Mouse (Mus musculus) heart, embryonic 11.5 days (tissue): ENCODE data around the gene Stxbp1. TPM values are rescaled to one million over a fixed set of nuclear protein-coding genes. Genes with fewer than 3 reads are reported as not detected.

ENCODE experiments used
- ATAC-seq: fragments of 200-750 bp; cut with Nextera tagmentation; replicated peaks from 2 replicates; pipeline ENCODE4 v1.8.0; 2017; ENCODE audit warnings: moderate library complexity; ENCODE audit not compliant: insufficient number of reproducible peaks, low FRiP score, low TSS enrichment
- H3K27ac ChIP-seq: fragments of 300-500 bp; sonication (generic); 2 replicates; pipeline ENCODE4 v1.5.1; 2014; ENCODE audit warnings: mild to moderate bottlenecking, low read depth, low read length
- H3K27me3 ChIP-seq: fragments of 300-500 bp; sonication (generic); 2 replicates; pipeline ENCODE4 v1.6.1; 2014; ENCODE audit warnings: mild to moderate bottlenecking, low read length, mixed read lengths; ENCODE audit not compliant: control insufficient read depth, insufficient read depth
- H3K36me3 ChIP-seq: fragments of 300-500 bp; sonication (generic); 2 replicates; pipeline ENCODE4 v1.6.1; 2014; ENCODE audit warnings: mild to moderate bottlenecking, low read length, moderate library complexity, mixed read lengths; ENCODE audit not compliant: control insufficient read depth, insufficient read depth
- H3K4me1 ChIP-seq: fragments of 300-500 bp; sonication (generic); 2 replicates; pipeline ENCODE4 v1.6.1; 2014; ENCODE audit warnings: low read length; ENCODE audit not compliant: control insufficient read depth, insufficient read depth
- H3K4me2 ChIP-seq: fragments of 300-500 bp; sonication (generic); 2 replicates; pipeline ENCODE4 v1.6.1; 2014; ENCODE audit warnings: mild to moderate bottlenecking, moderate library complexity
- H3K4me3 ChIP-seq: fragments of 300-500 bp; sonication (generic); 2 replicates; pipeline ENCODE4 v1.5.1; 2014; ENCODE audit warnings: low read depth, low read length
- H3K9ac ChIP-seq: fragments of 300-500 bp; sonication (generic); 2 replicates; pipeline ENCODE4 v1.6.1; 2014; ENCODE audit warnings: mild to moderate bottlenecking, low read depth, low read length, moderate library complexity
- H3K9me3 ChIP-seq: fragments of 300-500 bp; sonication (generic); replicated peaks from 2 replicates; pipeline ENCODE4 v1.6.1; 2016; ENCODE audit warnings: low read length; ENCODE audit not compliant: control insufficient read depth
- WGBS: fragments of 180-500 bp; shearing (Covaris S2); extraction: QIAGEN DNeasy Blood & Tissue Kit; methylation state at CpG from one replicate; pipeline ENCODE4 v1.1.7; 2014; ENCODE audit not compliant: insufficient replicate concordance; 5-methylcytosine and 5-hydroxymethylcytosine counted together
- polyA plus RNA-seq: library from polyadenylated mRNA; unstranded; fragments of >200 nt; fragmentation: Nextera tagmentation; extraction: Ambion mirVana; gene quantifications from 2 replicates; pipeline ENCODE4 v1.2.1, GENCODE M21; 2014

Gene Stxbp1
- polyA plus RNA-seq, 1 experiment from 2014 or later = 20.6 TPM

- 69% methylated on average over 4 of the region's 4 CpGs for WGBS
- no peak overlapping the region for H3K27ac ChIP-seq
- no peak overlapping the region for H3K4me3 ChIP-seq
- no peak overlapping the region for H3K4me2 ChIP-seq
- no peaks in the 10 kb centered on the region for H3K9me3 ChIP-seq
- no peak for ATAC-seq
- no peak overlapping the region for H3K9ac ChIP-seq
- H3K4me1 ChIP-seq = peaks cover 18% of the 10 kb centered on the region
- no peaks in the 10 kb centered on the region for H3K27me3 ChIP-seq
- H3K36me3 ChIP-seq = no peaks in the 10 kb centered on the region
These were observed 20.3 kb upstream of the Stxbp1 start for GRCm38 (mm10) chr2:32867354-32867753.

GRCm38 (mm10) chr2:32864755-32865154, 17.7 kb upstream of the Stxbp1 start:
- 57% methylated on average over 2 of the region's 2 CpGs for WGBS
- Histone ChIP-seq H3K36me3 (no peaks in the 10 kb centered on the region), H3K4me3 (no peak overlapping the region), H3K4me2 (no peak overlapping the region), H3K9me3 (no peaks in the 10 kb centered on the region), H3K9ac (no peak overlapping the region), H3K27me3 (no peaks in the 10 kb centered on the region), H3K27ac (no peak overlapping the region), H3K4me1 (peaks cover 12% of the 10 kb centered on the region)
- ATAC-seq = no peak

- H3K27me3 ChIP-seq = no peaks in the 10 kb centered on the region
- H3K9me3 ChIP-seq = no peaks in the 10 kb centered on the region
- no peak overlapping the region for H3K4me3 ChIP-seq
- H3K4me1 ChIP-seq = peaks cover 2% of the 10 kb centered on the region
- no peak for ATAC-seq
- no peak overlapping the region for H3K27ac ChIP-seq
- WGBS = 85% methylated on average over 3 of the region's 3 CpGs
- no peak overlapping the region for H3K4me2 ChIP-seq
- H3K36me3 ChIP-seq = no peaks in the 10 kb centered on the region
- no peak overlapping the region for H3K9ac ChIP-seq
These were observed 16.3 kb upstream of the Stxbp1 start for GRCm38 (mm10) chr2:32863317-32863716.

- no peak overlapping the region for H3K4me3 ChIP-seq
- no peaks in the 10 kb centered on the region for H3K36me3 ChIP-seq
- no peak overlapping the region for H3K4me2 ChIP-seq
- no peaks in the 10 kb centered on the region for H3K9me3 ChIP-seq
- WGBS = 76% methylated on average over 8 of the region's 8 CpGs
- no peak overlapping the region for H3K27ac ChIP-seq
- H3K9ac ChIP-seq = no peak overlapping the region
- no peaks in the 10 kb centered on the region for H3K4me1 ChIP-seq
- no peak for ATAC-seq
- H3K27me3 ChIP-seq = no peaks in the 10 kb centered on the region
These were observed 13.8 kb upstream of the Stxbp1 start for GRCm38 (mm10) chr2:32860799-32861198.

GRCm38 (mm10) chr2:32859622-32860012, 12.6 kb upstream of the Stxbp1 start:
- H3K9ac ChIP-seq = no peak overlapping the region
- H3K4me3 ChIP-seq = no peak overlapping the region
- whole genome bisulfite sequencing = 67% methylated on average over 5 of the region's 5 CpGs
- H3K36me3 ChIP-seq = no peaks in the 10 kb centered on the region
- H3K4me1 ChIP-seq = no peaks in the 10 kb centered on the region
- H3K4me2 ChIP-seq = no peak overlapping the region
- H3K9me3 ChIP-seq = no peaks in the 10 kb centered on the region
- no peaks in the 10 kb centered on the region for H3K27me3 ChIP-seq
- H3K27ac ChIP-seq = no peak overlapping the region
- ATAC-seq = no peak

GRCm38 (mm10) chr2:32859010-32859621, 12.1 kb upstream of the Stxbp1 start:
- no peaks in the 10 kb centered on the region for H3K36me3 ChIP-seq
- no peaks in the 10 kb centered on the region for H3K27me3 ChIP-seq
- H3K27ac ChIP-seq = no peak overlapping the region
- H3K9ac ChIP-seq = no peak overlapping the region
- no peak overlapping the region for H3K4me3 ChIP-seq
- ATAC-seq = no peak
- H3K4me1 ChIP-seq = no peaks in the 10 kb centered on the region
- H3K4me2 ChIP-seq = no peak overlapping the region
- H3K9me3 ChIP-seq = no peaks in the 10 kb centered on the region
- 41% methylated on average over 10 of the region's 10 CpGs for WGBS

- peaks cover 3% of the 10 kb centered on the region for H3K27me3 ChIP-seq
- H3K9ac ChIP-seq = no peak overlapping the region
- no peak overlapping the region for H3K4me3 ChIP-seq
- no peak for ATAC-seq
- WGBS = 4% methylated on average over 7 of the region's 7 CpGs
- no peaks in the 10 kb centered on the region for H3K36me3 ChIP-seq
- H3K4me1 ChIP-seq = no peaks in the 10 kb centered on the region
- no peak overlapping the region for H3K27ac ChIP-seq
- H3K4me2 ChIP-seq = no peak overlapping the region
- H3K9me3 ChIP-seq = no peaks in the 10 kb centered on the region
These were observed 10.5 kb upstream of the Stxbp1 start for GRCm38 (mm10) chr2:32857584-32857983.

GRCm38 (mm10) chr2:32855790-32856465, 8.9 kb upstream of the Stxbp1 start:
- Histone ChIP-seq H3K36me3 (no peaks in the 10 kb centered on the region), H3K27ac (no peak overlapping the region), H3K4me2 (no peak overlapping the region), H3K4me1 (no peaks in the 10 kb centered on the region), H3K9ac (0 out of 2 replicates have a peak overlapping the region, but pooled peaks have one; percentile 28), H3K4me3 (no peak overlapping the region), H3K27me3 (peaks cover 16% of the 10 kb centered on the region), H3K9me3 (no peaks in the 10 kb centered on the region)
- WGBS = 52% methylated on average over 5 of the region's 5 CpGs
- no peak for ATAC-seq
